Mouse (Mus musculus) MEL (cell line): ENCODE data around the gene Slc44a1.

Experiments used
- CTCF ChIP-seq, 3 experiments: IDR thresholded peaks in 2 of 3; conservative IDR thresholded peaks in 1 of 3; 2 replicates each; pipeline ENCODE4 v1.5.1; 2011 to 2012; ENCODE audit warnings: low read length in 3 of 3, low read depth in 2 of 3, mild to moderate bottlenecking in 2 of 3, improper control_type of control experiment in 1 of 3, inconsistent platforms in 1 of 3, mixed read lengths in 1 of 3, moderate library complexity in 1 of 3; ENCODE audit not compliant: control insufficient read depth in 1 of 3, insufficient read depth in 1 of 3, poor library complexity in 1 of 3, severe bottlenecking in 1 of 3
- MXI1 ChIP-seq: IDR thresholded peaks from 2 replicates; pipeline ENCODE4 v1.6.1; 2011; ENCODE audit warnings: mild to moderate bottlenecking, low read depth, low read length, improper control_type of control experiment
- POLR2A ChIP-seq, 2 experiments: IDR thresholded peaks; 2 replicates each; pipeline ENCODE4 v1.6.1; 2011 to 2012; ENCODE audit warnings: low read length in 2 of 2, mild to moderate bottlenecking in 2 of 2, control low read depth in 1 of 2, improper control_type of control experiment in 1 of 2, low read depth in 1 of 2, moderate library complexity in 1 of 2; ENCODE audit not compliant: control insufficient read depth in 1 of 2, insufficient read depth in 1 of 2, poor library complexity in 1 of 2
- RCOR1 ChIP-seq: IDR thresholded peaks from 2 replicates; pipeline ENCODE4 v1.6.1; 2012; ENCODE audit warnings: low read depth, mild to moderate bottlenecking, inconsistent platforms, low read length, improper control_type of control experiment
- SMC3 ChIP-seq: IDR thresholded peaks from 2 replicates; pipeline ENCODE4 v1.6.1; 2011; ENCODE audit warnings: low read depth, low read length, improper control_type of control experiment
- TBP ChIP-seq: IDR thresholded peaks from 2 replicates; pipeline ENCODE4 v1.8.0; 2011; ENCODE audit warnings: low read depth, low read length, improper control_type of control experiment
- USF1 ChIP-seq: IDR thresholded peaks from 2 replicates; pipeline ENCODE4 v1.6.1; 2014; ENCODE audit warnings: low read depth, mild to moderate bottlenecking, inconsistent platforms, low read length, improper control_type of control experiment, moderate library complexity
- USF2 ChIP-seq, 2 experiments: IDR thresholded peaks; 2 replicates each; pipeline ENCODE4 v1.6.1; 2011 to 2012; ENCODE audit warnings: improper control_type of control experiment in 2 of 2, low read length in 2 of 2, borderline replicate concordance in 1 of 2, inconsistent platforms in 1 of 2, low read depth in 1 of 2, mild to moderate bottlenecking in 1 of 2; ENCODE audit not compliant: insufficient read depth in 1 of 2

- TF ChIP-seq SMC3 (no peak), USF1 (no peak), MXI1 (no peak), USF2 (IDR thresholded peaks at IDR 0.05; ENCODE audit: borderline replicate concordance in 1 of 2, insufficient read depth in 1 of 2, low read depth in 1 of 2, low read length in 2 of 2) (no peak), CTCF (IDR thresholded peaks at IDR 0.05 in 2 of 3, conservative IDR thresholded peaks at IDR 0.05 in 1 of 3; ENCODE audit: control insufficient read depth in 1 of 3, insufficient read depth in 1 of 3, low read depth in 2 of 3, low read length in 3 of 3, poor library complexity in 1 of 3, severe bottlenecking in 1 of 3) (no peak), POLR2A (IDR thresholded peaks at IDR 0.05; ENCODE audit: control insufficient read depth in 1 of 2, insufficient read depth in 1 of 2, low read depth in 1 of 2, low read length in 2 of 2, poor library complexity in 1 of 2) (no peak; a peak in 1 of 4 replicates), RCOR1 (no peak), TBP (0 out of 2 replicates have a peak, but pooled peaks have one; percentile 17)
These were observed 27.2 kb upstream of the Slc44a1 start for GRCm38 (mm10) chr4:53412991-53413390.
